In the genomic region with DNA sequence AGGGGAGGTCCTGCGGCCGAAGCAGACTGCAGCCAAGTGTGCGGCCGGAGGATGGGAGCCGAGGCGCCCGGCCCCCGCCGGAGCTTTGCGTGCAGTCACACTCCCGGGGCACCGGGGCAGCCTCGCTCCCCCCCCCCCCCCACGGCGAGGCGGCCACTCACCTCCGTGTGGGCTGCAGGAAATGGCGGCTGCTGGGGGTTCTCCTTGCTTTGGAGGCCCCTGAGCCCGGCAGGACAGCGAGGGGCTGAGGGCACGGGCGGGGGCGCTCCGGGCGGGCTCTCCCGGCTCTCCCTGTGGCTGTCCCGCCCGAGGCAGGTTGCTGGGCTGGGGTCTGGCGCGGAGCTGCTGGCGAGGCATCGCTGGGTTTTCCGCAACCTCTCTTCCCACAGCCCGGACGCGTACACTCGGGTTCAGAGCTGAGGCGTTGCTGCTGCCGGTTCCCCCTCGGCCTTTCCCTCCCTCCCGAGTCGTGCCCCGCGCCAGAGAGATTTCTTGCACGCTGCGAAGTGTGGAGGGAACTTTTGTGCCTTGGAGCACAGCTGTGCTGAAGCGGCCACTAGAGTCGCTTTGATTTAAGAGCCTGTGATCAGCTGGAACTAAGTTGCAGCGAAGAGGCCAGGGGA, we compare ENCODE assay signal across 8 mouse cellular contexts. TPM values are rescaled to one million over a fixed set of nuclear protein-coding genes. Genes with fewer than 3 reads are reported as not detected.
DNase-seq lines count a peak whose midpoint lies in the region; ATAC-seq lines count a peak whose summit lies in the region.

No protein-coding gene starts in this region.

- peak overlapping the region; percentile 88 for H3K27ac ChIP-seq in kidney, embryonic 15.5 days
- peak overlapping the region; percentile 65 for H3K27ac ChIP-seq in midbrain, embryonic 11.5 days (ENCODE audit: low read depth, low read length)

- peak overlapping the region; percentile 59 for H3K9ac ChIP-seq in kidney, embryonic 15.5 days
- peak overlapping the region; percentile 68 for H3K9ac ChIP-seq in midbrain, embryonic 11.5 days (ENCODE audit: low read length)

- no peaks in the 10 kb centered on the region for H3K27me3 ChIP-seq in kidney, embryonic 15.5 days
- H3K27me3 ChIP-seq in midbrain, embryonic 11.5 days (ENCODE audit: control insufficient read depth, insufficient read depth, low read length), result no peaks in the 10 kb centered on the region

- peak overlapping the region; percentile 58 for H3K4me2 ChIP-seq in kidney, embryonic 15.5 days
- H3K4me2 ChIP-seq in midbrain, embryonic 11.5 days, result peak overlapping the region; percentile 54

- WGBS in kidney, embryonic 15.5 days, result 10% methylated on average over 43 of the region's 49 CpGs
- WGBS in midbrain, embryonic 11.5 days, result 20% methylated on average over 32 of the region's 49 CpGs

- no peaks in the 10 kb centered on the region for H3K9me3 ChIP-seq in kidney, embryonic 15.5 days (replicated peaks)
- H3K9me3 ChIP-seq in midbrain, embryonic 11.5 days (ENCODE audit: control insufficient read depth, low read length), result no peaks in the 10 kb centered on the region

- 0 out of 2 replicates have a peak, but pooled peaks cover 6% of the 10 kb centered on the region for H3K4me1 ChIP-seq in kidney, embryonic 15.5 days
- H3K4me1 ChIP-seq in midbrain, embryonic 11.5 days (ENCODE audit: control insufficient read depth, insufficient read depth, low read length), result no peaks in the 10 kb centered on the region

- H3K36me3 ChIP-seq in kidney, embryonic 15.5 days, result no peaks in the 10 kb centered on the region
- H3K36me3 ChIP-seq in midbrain, embryonic 11.5 days (ENCODE audit: control insufficient read depth, insufficient read depth, low read length), result no peaks in the 10 kb centered on the region

- peak; percentile 15; the same call in 1 of the 2 replicates for ATAC-seq in common myeloid progenitor, adult 5-6 weeks (replicated peaks; ENCODE audit: low read depth, poor library complexity, severe bottlenecking)
- ATAC-seq in kidney, embryonic 15.5 days (replicated peaks; ENCODE audit: low FRiP score), result peak; percentile 67
- ATAC-seq in midbrain, embryonic 11.5 days (ENCODE audit: low FRiP score), result peak; percentile 62; the same call in 1 of the 2 replicates

- DNase-seq in thymus, postnatal 25 days, result peak; percentile 0
- DNase-seq in thymus, adult 18-20 months, result no peak
- DNase-seq in heart, adult 9 months (ENCODE audit: low spot score in 2 of 2), result peak; percentile 2 to 3
- peak; percentile 92 for DNase-seq in midbrain, embryonic 11.5 days (ENCODE audit: low spot score, missing footprints)
- DNase-seq in testis, postnatal 10 days (ENCODE audit: low spot score), result peak; percentile 44
- DNase-seq in urinary bladder, postnatal 25 days (ENCODE audit: low spot score), result no peak

- H3K4me3 ChIP-seq in kidney, embryonic 15.5 days (replicated peaks), result peak overlapping the region; percentile 63
- H3K4me3 ChIP-seq in midbrain, embryonic 11.5 days (ENCODE audit: low read depth, low read length), result peak overlapping the region; percentile 57

RNA-seq across cellular contexts. Expression of a gene that starts 0.9 kb away (rescaled TPM):
- 1.2 TPM in 2 replicates for total RNA-seq in common myeloid progenitor, adult 5-6 weeks (2017)
- 6.8 and 7.2 TPM in 2 replicates for polyA plus RNA-seq in kidney, embryonic 15.5 days (2015; fragmentation: Nextera tagmentation; extraction: Ambion mirVana)
- 3.9 and 4.9 TPM in 2 replicates for polyA plus RNA-seq in midbrain, embryonic 11.5 days (2014; fragmentation: Nextera tagmentation; extraction: Ambion mirVana)

Comparison
In these comparisons a context has a peak if more than half of its experiments do, and no peak if none do; other contexts are left out.
1. DNase-seq: peak in thymus, postnatal 25 days (single experiment), heart, adult 9 months (2 of 2), midbrain, embryonic 11.5 days (single experiment) and testis, postnatal 10 days (single experiment); none in thymus, adult 18-20 months (0 of 2) and urinary bladder, postnatal 25 days (single experiment).
2. ATAC-seq: peak in every context shown above with its lines; median percentile 67 in kidney, embryonic 15.5 days; 62 in midbrain, embryonic 11.5 days; 15 in common myeloid progenitor, adult 5-6 weeks.